In genomic region chr7:43313013-43313428, GRCm38 (mm10) we compare ENCODE assay signal across 8 mouse cellular contexts. TPM values are rescaled to one million over a fixed set of nuclear protein-coding genes. Genes with fewer than 3 reads are reported as not detected.
DNase-seq lines count a peak whose midpoint lies in the region; ATAC-seq and TF ChIP-seq lines count a peak whose summit lies in the region.

Gene Zfp715, minus strand, starts transcription at chr7:43313294.

- peak; percentile 86 to 90 for DNase-seq in CD8-positive naive resting alpha-beta T cell, adult 2 months (ENCODE audit: low read depth in 2 of 2, low spot score in 2 of 2)
- peak; percentile 90 for DNase-seq in c-Kit-positive CD71-negative TER-119-negative erythroid progenitor cells, embryonic 14.5 days (ENCODE audit: low read depth)
- DNase-seq in forebrain, embryonic 10.5 days (ENCODE audit: extremely low spot score, low spot score) = peak; percentile 84
- DNase-seq in kidney, postnatal 25 days = peak; percentile 93 to 96
- DNase-seq in liver, embryonic 14.5 days (ENCODE audit: low read depth in 3 of 3, low spot score in 3 of 3) = peak; percentile 82 to 87 (median 85)
- DNase-seq in neural tube, embryonic 11.5 days (ENCODE audit: low spot score) = peak; percentile 88
- DNase-seq in stomach, postnatal 0 days (ENCODE audit: low spot score) = peak; percentile 94

- H3K4me1 ChIP-seq in forebrain, embryonic 10.5 days = peaks cover 17% of the 10 kb centered on the region
- H3K4me1 ChIP-seq in heart, embryonic 15.5 days (replicated peaks) = peaks cover 22% of the 10 kb centered on the region
- H3K4me1 ChIP-seq in liver, embryonic 14.5 days (replicated peaks; ENCODE audit: control insufficient read depth in 2 of 2, insufficient read depth in 2 of 2, low read length in 1 of 2) = peaks cover 7 to 16% of the 10 kb centered on the region in 2 experiments
- peaks cover 3% of the 10 kb centered on the region; the same call in 1 of the 2 replicates for H3K4me1 ChIP-seq in neural tube, embryonic 11.5 days (ENCODE audit: control insufficient read depth, insufficient read depth, low read length)
- 0 out of 2 replicates have a peak, but pooled peaks cover 4% of the 10 kb centered on the region for H3K4me1 ChIP-seq in stomach, postnatal 0 days (replicated peaks; ENCODE audit: control insufficient read depth, insufficient read depth)

- peak within 1 kb of the TSS; percentile 85 for H3K4me3 ChIP-seq in forebrain, embryonic 10.5 days
- peak within 1 kb of the TSS; percentile 94 for H3K4me3 ChIP-seq in heart, embryonic 15.5 days
- H3K4me3 ChIP-seq in liver, embryonic 14.5 days (ENCODE audit: insufficient read depth in 1 of 2, low read depth in 2 of 2, low read length in 2 of 2) = peak within 1 kb of the TSS; percentile 69 to 95
- peak within 1 kb of the TSS; percentile 82 for H3K4me3 ChIP-seq in neural tube, embryonic 11.5 days (ENCODE audit: low read depth, low read length)
- H3K4me3 ChIP-seq in stomach, postnatal 0 days (ENCODE audit: low read depth, low read length) = peak within 1 kb of the TSS; percentile 85

- peak within 1 kb of the TSS; percentile 86 for H3K27ac ChIP-seq in forebrain, embryonic 10.5 days
- peak within 1 kb of the TSS; percentile 93 for H3K27ac ChIP-seq in heart, embryonic 15.5 days
- peak within 1 kb of the TSS; percentile 38 for H3K27ac ChIP-seq in liver, embryonic 14.5 days
- peak within 1 kb of the TSS; percentile 60 for H3K27ac ChIP-seq in neural tube, embryonic 11.5 days (ENCODE audit: low read depth, low read length)
- peak within 1 kb of the TSS; percentile 94 for H3K27ac ChIP-seq in stomach, postnatal 0 days (replicated peaks)

- H3K36me3 ChIP-seq in forebrain, embryonic 10.5 days (replicated peaks) = peaks cover 25% of the 10 kb centered on the region
- peaks cover 19% of the 10 kb centered on the region for H3K36me3 ChIP-seq in heart, embryonic 15.5 days
- H3K36me3 ChIP-seq in liver, embryonic 14.5 days (replicated peaks; ENCODE audit: control insufficient read depth, insufficient read depth, low read depth) = no peaks in the 10 kb centered on the region; the same call in 1 of the 2 replicates
- no peaks in the 10 kb centered on the region; the same call in 1 of the 2 replicates for H3K36me3 ChIP-seq in neural tube, embryonic 11.5 days (ENCODE audit: control insufficient read depth, insufficient read depth, low read length)
- no peaks in the 10 kb centered on the region for H3K36me3 ChIP-seq in stomach, postnatal 0 days (ENCODE audit: control insufficient read depth, insufficient read depth, low read length)

- TF ChIP-seq EP300 in liver, embryonic 14.5 days (IDR thresholded peaks at IDR 0.05; ENCODE audit: low read depth) = no peak
- peak; percentile 54 for TF ChIP-seq EP300 in stomach, postnatal 0 days (optimal IDR thresholded peaks at IDR 0.05)

- H3K9me3 ChIP-seq in forebrain, embryonic 10.5 days = no peaks in the 10 kb centered on the region
- no peaks in the 10 kb centered on the region for H3K9me3 ChIP-seq in heart, embryonic 15.5 days (replicated peaks)
- no peaks in the 10 kb centered on the region for H3K9me3 ChIP-seq in liver, embryonic 14.5 days (ENCODE audit: control insufficient read depth, low read length)
- H3K9me3 ChIP-seq in neural tube, embryonic 11.5 days (ENCODE audit: control insufficient read depth, low read length) = no peaks in the 10 kb centered on the region
- no peaks in the 10 kb centered on the region for H3K9me3 ChIP-seq in stomach, postnatal 0 days (ENCODE audit: control insufficient read depth, low read length)

- peak within 1 kb of the TSS; percentile 86 for H3K9ac ChIP-seq in heart, embryonic 15.5 days
- H3K9ac ChIP-seq in liver, embryonic 14.5 days (replicated peaks) = peak within 1 kb of the TSS; percentile 71
- peak within 1 kb of the TSS; percentile 79 for H3K9ac ChIP-seq in neural tube, embryonic 11.5 days (ENCODE audit: low read length)
- peak within 1 kb of the TSS; percentile 89 for H3K9ac ChIP-seq in stomach, postnatal 0 days (ENCODE audit: low read length)

- peak within 1 kb of the TSS; percentile 90 for H3K4me2 ChIP-seq in heart, embryonic 15.5 days
- peak within 1 kb of the TSS; percentile 64 for H3K4me2 ChIP-seq in liver, embryonic 14.5 days (ENCODE audit: low read depth)
- H3K4me2 ChIP-seq in neural tube, embryonic 11.5 days (ENCODE audit: low read depth) = peak within 1 kb of the TSS; percentile 80
- peak within 1 kb of the TSS; percentile 88 for H3K4me2 ChIP-seq in stomach, postnatal 0 days (replicated peaks; ENCODE audit: low read depth)

- no peak for TF ChIP-seq CTCF in liver, embryonic 14.5 days (IDR thresholded peaks at IDR 0.05; ENCODE audit: low read depth)
- no peak for TF ChIP-seq CTCF in stomach, postnatal 0 days (IDR thresholded peaks at IDR 0.05; ENCODE audit: low read depth)

- ATAC-seq in heart, embryonic 15.5 days (replicated peaks; ENCODE audit: insufficient number of reproducible peaks, insufficient read depth, low FRiP score, low read depth) = peak; percentile 94
- peak; percentile 89 for ATAC-seq in liver, embryonic 14.5 days (ENCODE audit: insufficient read depth)
- ATAC-seq in neural tube, embryonic 11.5 days (ENCODE audit: insufficient read depth, low FRiP score, low TSS enrichment) = peak; percentile 93
- peak; percentile 98 for ATAC-seq in stomach, postnatal 0 days (ENCODE audit: low FRiP score, low TSS enrichment)

- under 1% methylated on average over 33 of the region's 33 CpGs for WGBS in forebrain, embryonic 10.5 days
- WGBS in heart, embryonic 15.5 days = under 1% methylated on average over 33 of the region's 33 CpGs
- under 1% methylated on average over 33 of the region's 33 CpGs for WGBS in liver, embryonic 14.5 days (ENCODE audit: insufficient replicate concordance)
- WGBS in neural tube, embryonic 11.5 days = 0% methylated on average over 33 of the region's 33 CpGs
- under 1% methylated on average over 33 of the region's 33 CpGs for WGBS in stomach, postnatal 0 days

- no peaks in the 10 kb centered on the region for H3K27me3 ChIP-seq in forebrain, embryonic 10.5 days (ENCODE audit: poor library complexity, severe bottlenecking)
- H3K27me3 ChIP-seq in heart, embryonic 15.5 days = no peaks in the 10 kb centered on the region
- no peaks in the 10 kb centered on the region for H3K27me3 ChIP-seq in liver, embryonic 14.5 days (ENCODE audit: control insufficient read depth, insufficient read depth, low read length)
- H3K27me3 ChIP-seq in neural tube, embryonic 11.5 days (ENCODE audit: control insufficient read depth, insufficient read depth, low read length) = no peaks in the 10 kb centered on the region
- no peaks in the 10 kb centered on the region for H3K27me3 ChIP-seq in stomach, postnatal 0 days (ENCODE audit: control insufficient read depth, insufficient read depth, low read length)

RNA-seq across cellular contexts. Expression of gene Zfp715, which starts in this region (rescaled TPM):
- 11.3 TPM in 2 replicates for polyA plus RNA-seq in forebrain, embryonic 10.5 days (2016; fragmentation: Nextera tagmentation; extraction: Ambion mirVana)
- polyA plus RNA-seq in heart, embryonic 15.5 days (2015; fragmentation: Nextera tagmentation; extraction: Ambion mirVana) = 9.0 and 10.1 TPM in 2 replicates
- polyA plus RNA-seq in liver, embryonic 14.5 days (2012; rRNA removed) = 2.3 and 3.9 TPM in 2 replicates
- 5.2 and 5.4 TPM in 2 replicates for polyA plus RNA-seq in liver, embryonic 14.5 days (2014; fragmentation: Nextera tagmentation; extraction: Ambion mirVana)
- 16.6 and 17.3 TPM in 2 replicates for polyA plus RNA-seq in neural tube, embryonic 11.5 days (2014; fragmentation: Nextera tagmentation; extraction: Ambion mirVana)
- polyA plus RNA-seq in stomach, postnatal 0 days (2015; fragmentation: Nextera tagmentation; extraction: Ambion mirVana) = 5.4 and 6.5 TPM in 2 replicates

Comparison
In these comparisons a context has a peak if more than half of its experiments do, and no peak if none do; other contexts are left out.
1. Peak in every context shown above with its lines: DNase-seq, ATAC-seq, H3K4me3 ChIP-seq and H3K27ac ChIP-seq.
2. H3K27ac ChIP-seq: peak in every context shown above with its lines; median percentile 94 in stomach, postnatal 0 days; 93 in heart, embryonic 15.5 days; 86 in forebrain, embryonic 10.5 days; 60 in neural tube, embryonic 11.5 days; 38 in liver, embryonic 14.5 days.